Mouse (Mus musculus) lung, adult 2 months (tissue): Measurements from ENCODE around the gene Bcat2.

Experiments used
- CTCF ChIP-seq: fragments of 200-500 bp; IDR thresholded peaks from 2 replicates; pipeline ENCODE4 v1.5.1; 2011; ENCODE audit warnings: mild to moderate bottlenecking, low read length, control low read depth; ENCODE audit not compliant: insufficient read depth
- POLR2A ChIP-seq: fragments of 200-500 bp; IDR thresholded peaks from 2 replicates; pipeline ENCODE4 v1.6.1; 2011; ENCODE audit warnings: low read depth, mild to moderate bottlenecking, control low read depth, low read length, borderline replicate concordance; ENCODE audit errors: extremely low read depth

DNA sequence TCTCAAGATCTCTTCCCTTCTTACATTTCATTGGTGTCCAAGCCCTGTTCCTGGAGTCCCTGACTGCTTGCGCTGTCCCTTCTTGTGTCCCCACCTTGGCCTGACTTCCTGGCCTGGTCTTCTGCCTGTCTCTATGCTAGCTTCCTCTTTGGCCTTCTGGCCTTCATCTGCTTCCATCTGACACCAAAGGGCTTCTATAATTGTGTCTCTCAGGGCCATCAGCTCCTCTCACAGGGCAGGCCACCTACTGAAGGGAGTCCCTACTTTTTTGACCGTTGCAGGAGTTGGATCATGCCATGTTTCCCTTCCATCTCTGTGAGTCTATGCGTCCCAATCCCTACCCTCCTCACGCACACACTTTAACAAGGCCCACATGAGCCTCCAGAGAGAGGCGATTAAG is 19.9 kb downstream of the Bcat2 start:
- no peak for TF ChIP-seq CTCF
- TF ChIP-seq POLR2A, result no peak
